Mouse (Mus musculus) cortical plate, adult 2 months (tissue): Measurements from ENCODE around the gene Mrm1. TPM values are rescaled to one million over a fixed set of nuclear protein-coding genes. Genes with fewer than 3 reads are reported as not detected.

Experiments used
- H3K27ac ChIP-seq: fragments of 200-500 bp; 2 replicates; pipeline ENCODE4 v1.5.1; 2012; ENCODE audit warnings: low read length, control low read depth, inconsistent platforms; ENCODE audit not compliant: insufficient read depth
- H3K4me1 ChIP-seq: fragments of 200-500 bp; 2 replicates; pipeline ENCODE4 v1.6.1; 2011; ENCODE audit warnings: low read length; ENCODE audit not compliant: control insufficient read depth, insufficient read depth
- H3K4me3 ChIP-seq: fragments of 200-500 bp; 2 replicates; pipeline ENCODE4 v1.5.1; 2011; ENCODE audit warnings: mild to moderate bottlenecking, low read length, control low read depth; ENCODE audit not compliant: insufficient read depth
- CTCF ChIP-seq: fragments of 200-500 bp; IDR thresholded peaks from 2 replicates; pipeline ENCODE4 v1.5.1; 2011; ENCODE audit warnings: mild to moderate bottlenecking, control low read depth, low read length; ENCODE audit not compliant: insufficient read depth; ENCODE audit errors: extremely low read depth
- POLR2A ChIP-seq: fragments of 200-500 bp; IDR thresholded peaks from 2 replicates; pipeline ENCODE4 v1.6.1; 2011; ENCODE audit warnings: mild to moderate bottlenecking, low read length, control low read depth; ENCODE audit not compliant: insufficient read depth; ENCODE audit errors: extremely low read depth
- polyA plus RNA-seq: library from polyadenylated mRNA; depleted of rRNA; stranded (reverse); fragments of >200 nt; gene quantifications from 2 replicates; pipeline ENCODE4 v1.2.3, GENCODE M21; 2012

Gene Mrm1
- polyA plus RNA-seq, 1 experiment, result 14.5 TPM

- Histone ChIP-seq H3K27ac (peak within 1 kb of the TSS; percentile 67; the same call in 1 of the 2 replicates), H3K4me3 (peak within 1 kb of the TSS; percentile 93), H3K4me1 (peaks cover 6% of the 10 kb centered on the region; the same call in 1 of the 2 replicates)
- TF ChIP-seq POLR2A (0 out of 2 replicates have a peak, but pooled peaks have one; percentile 12), CTCF (no peak)
Measured at GRCm38 (mm10) chr11:84828516-84829399, 9.4 kb upstream of the Mrm1 start, which contains the start of gene Dhrs11. TSS of gene Dhrs11 (minus strand) at chr11:84828994.

- H3K27ac ChIP-seq, result 0 out of 2 replicates have a peak overlapping the region, but pooled peaks have one; percentile 67
- peak overlapping the region; percentile 93 for H3K4me3 ChIP-seq
- peaks cover 6% of the 10 kb centered on the region; the same call in 1 of the 2 replicates for H3K4me1 ChIP-seq
- TF ChIP-seq CTCF, result no peak
Measured at GRCm38 (mm10) chr11:84827901-84828503, 8.7 kb upstream of the Mrm1 start.

- H3K4me3 ChIP-seq, result no peak overlapping the region
- peaks cover 6% of the 10 kb centered on the region; the same call in 1 of the 2 replicates for H3K4me1 ChIP-seq
- TF ChIP-seq POLR2A (no peak), CTCF (no peak)
- no peak overlapping the region for H3K27ac ChIP-seq
Measured at GRCm38 (mm10) chr11:84827492-84827891, 8.2 kb upstream of the Mrm1 start.

- no peak for TF ChIP-seq POLR2A
- no peak for TF ChIP-seq CTCF
- Histone ChIP-seq H3K4me3 (no peak overlapping the region), H3K4me1 (peaks cover 6% of the 10 kb centered on the region; the same call in 1 of the 2 replicates), H3K27ac (no peak overlapping the region)
Measured at GRCm38 (mm10) chr11:84826185-84826584, 6.9 kb upstream of the Mrm1 start.

GRCm38 (mm10) chr11:84825261-84825807 lies 6.0 kb upstream of the Mrm1 start:
- Histone ChIP-seq H3K4me1 (peaks cover 6% of the 10 kb centered on the region; the same call in 1 of the 2 replicates), H3K27ac (no peak overlapping the region), H3K4me3 (no peak overlapping the region)
- TF ChIP-seq CTCF, result no peak
- no peak for TF ChIP-seq POLR2A

- H3K4me3 ChIP-seq, result no peak overlapping the region
- no peak overlapping the region for H3K27ac ChIP-seq
- no peak for TF ChIP-seq POLR2A
- no peak for TF ChIP-seq CTCF
- peaks cover 4% of the 10 kb centered on the region; the same call in 1 of the 2 replicates for H3K4me1 ChIP-seq
Measured at GRCm38 (mm10) chr11:84823484-84823897, 4.2 kb upstream of the Mrm1 start.

- no peak overlapping the region for H3K27ac ChIP-seq
- no peak overlapping the region for H3K4me3 ChIP-seq
- 0 out of 2 replicates have a peak, but pooled peaks cover 3% of the 10 kb centered on the region for H3K4me1 ChIP-seq
- TF ChIP-seq POLR2A, result no peak
- no peak for TF ChIP-seq CTCF
Measured at GRCm38 (mm10) chr11:84822487-84822886, 3.2 kb upstream of the Mrm1 start.

GRCm38 (mm10) chr11:84821131-84821770 lies 1.9 kb upstream of the Mrm1 start:
- Histone ChIP-seq H3K4me1 (0 out of 2 replicates have a peak, but pooled peaks cover 3% of the 10 kb centered on the region), H3K27ac (no peak overlapping the region)

GRCm38 (mm10) chr11:84818085-84818960 lies 992 bp downstream of the Mrm1 start:
- Histone ChIP-seq H3K4me1 (no peaks in the 10 kb centered on the region), H3K27ac (peak overlapping the region; percentile 61)
- TF ChIP-seq CTCF, result peak; percentile 82
- TF ChIP-seq POLR2A, result peak; percentile 79

More at GRCm38 (mm10) chr11:84821131-84821770, 1.9 kb upstream of the Mrm1 start:
- TF ChIP-seq POLR2A (no peak), CTCF (no peak)
- H3K4me3 ChIP-seq, result no peak overlapping the region

More at GRCm38 (mm10) chr11:84818085-84818960, 992 bp downstream of the Mrm1 start:
- peak overlapping the region; percentile 43 for H3K4me3 ChIP-seq
